Mouse (Mus musculus) activated CD4-positive, CD25-positive, alpha-beta regulatory T cell, adult 4 months (primary cell): ENCODE data around the gene Baz1b. TPM values are rescaled to one million over a fixed set of nuclear protein-coding genes. Genes with fewer than 3 reads are reported as not detected.

ENCODE experiments used
- ATAC-seq: one replicate; pipeline ENCODE4 v1.8.0; 2017
- polyA plus RNA-seq, 2 experiments: library from polyadenylated mRNA; unstranded; fragments of 100-300 nt; shearing (Covaris generic); gene quantifications; one replicate each; pipeline ENCODE4 v1.2.1; 2017

Gene Baz1b
- polyA plus RNA-seq, 2 experiments from 2014 or later: 20.8 to 23.9 TPM

DNA sequence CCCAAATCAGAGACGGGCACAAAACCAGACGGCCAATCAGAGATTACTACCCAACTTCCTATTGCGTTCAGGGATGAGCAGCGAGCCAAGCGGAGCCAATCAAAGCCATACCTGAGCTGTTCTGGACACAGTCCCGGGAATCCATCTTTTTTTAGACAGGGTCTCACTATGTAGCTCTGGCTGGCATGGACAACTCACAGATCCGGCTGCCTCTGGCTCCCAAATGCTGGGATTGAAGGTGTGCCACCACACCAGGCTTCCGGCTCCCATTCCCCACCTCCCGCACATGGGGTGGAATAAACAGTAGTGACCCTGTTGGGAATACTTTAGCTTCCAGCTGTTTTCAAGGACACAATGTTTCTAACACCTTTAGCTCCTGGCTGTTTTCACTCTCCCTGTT lies 93.2 kb downstream of the Baz1b start:
- ATAC-seq: no peak

DNA sequence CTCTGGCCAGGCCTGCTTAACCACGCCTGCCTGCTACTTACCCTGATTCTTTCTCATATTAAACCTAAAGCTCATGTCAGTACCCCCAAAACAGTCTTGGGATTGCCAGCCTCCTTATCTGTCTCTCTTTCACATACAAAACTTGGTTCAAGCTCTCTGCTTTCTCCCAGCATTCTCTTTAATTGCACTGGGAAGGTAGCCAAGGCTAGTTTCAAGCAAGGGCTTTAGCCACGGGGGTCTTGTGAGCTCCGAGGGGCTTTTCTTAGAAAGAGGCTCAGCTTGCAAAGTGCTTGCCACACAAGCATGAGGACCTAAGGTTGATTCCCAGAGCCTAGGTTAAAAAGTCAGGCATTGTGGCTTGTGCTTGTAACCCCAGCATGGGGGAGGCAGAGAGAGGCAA lies 98.1 kb downstream of the Baz1b start:
- ATAC-seq: no peak

DNA sequence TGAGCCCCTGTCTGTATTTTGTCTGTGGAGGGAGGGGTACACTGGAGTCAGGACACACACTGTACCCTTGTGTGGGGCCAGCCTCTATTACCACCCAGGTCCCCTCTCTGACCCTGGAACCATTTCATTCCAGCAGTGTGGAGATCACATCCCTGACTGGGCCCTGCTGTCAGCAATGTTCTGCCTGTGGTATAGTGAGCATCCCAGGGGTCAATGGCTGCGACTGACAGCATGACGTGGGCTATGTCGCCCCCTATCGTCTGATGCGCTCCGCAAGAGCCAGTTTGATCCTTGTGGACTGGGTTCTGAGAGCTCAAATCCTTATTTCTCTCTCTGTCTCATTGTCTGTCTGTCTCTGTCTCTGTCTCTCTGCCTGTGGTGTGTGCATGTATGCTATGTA lies 99.1 kb downstream of the Baz1b start:
- no peak for ATAC-seq

DNA sequence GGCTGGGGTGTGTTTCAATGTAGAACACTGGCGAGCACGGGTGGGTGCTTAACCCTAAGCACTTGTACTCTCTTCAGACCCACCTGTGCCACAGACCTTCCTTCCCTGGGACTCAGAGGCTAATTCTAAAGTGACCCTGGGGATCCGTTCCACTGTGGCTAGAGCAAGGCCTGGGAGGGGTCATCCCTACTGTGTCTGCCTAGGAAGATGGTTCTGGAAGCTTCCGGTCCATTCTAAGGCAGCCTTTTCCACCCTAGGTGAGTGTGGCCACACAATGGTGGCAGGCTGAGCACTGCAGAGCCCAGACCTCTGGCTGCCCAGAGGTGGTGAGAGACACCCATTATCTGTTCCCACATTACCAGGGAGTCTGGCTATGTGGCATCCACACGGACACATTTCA lies 99.9 kb downstream of the Baz1b start:
- ATAC-seq: no peak

DNA sequence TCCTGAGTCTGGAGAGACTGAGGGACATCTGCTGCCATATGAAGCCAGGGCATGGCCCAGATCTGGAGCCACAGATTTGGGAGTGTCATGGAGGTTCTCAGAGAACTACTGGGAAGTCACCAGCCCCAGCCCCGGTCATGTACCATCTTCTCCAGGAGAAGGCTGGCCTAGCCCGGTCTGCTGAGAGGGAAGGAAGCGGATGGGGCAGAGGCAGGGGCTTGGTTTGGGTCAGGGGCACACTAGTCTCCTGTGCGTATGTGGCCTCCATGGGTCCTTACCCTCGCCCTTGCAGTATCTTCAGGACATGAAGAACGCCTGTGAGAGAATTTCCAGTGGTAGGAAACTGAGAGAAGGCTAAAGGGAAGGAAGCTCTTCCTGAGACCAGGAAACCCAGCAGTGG lies 103.6 kb downstream of the Baz1b start:
- ATAC-seq: no peak

DNA sequence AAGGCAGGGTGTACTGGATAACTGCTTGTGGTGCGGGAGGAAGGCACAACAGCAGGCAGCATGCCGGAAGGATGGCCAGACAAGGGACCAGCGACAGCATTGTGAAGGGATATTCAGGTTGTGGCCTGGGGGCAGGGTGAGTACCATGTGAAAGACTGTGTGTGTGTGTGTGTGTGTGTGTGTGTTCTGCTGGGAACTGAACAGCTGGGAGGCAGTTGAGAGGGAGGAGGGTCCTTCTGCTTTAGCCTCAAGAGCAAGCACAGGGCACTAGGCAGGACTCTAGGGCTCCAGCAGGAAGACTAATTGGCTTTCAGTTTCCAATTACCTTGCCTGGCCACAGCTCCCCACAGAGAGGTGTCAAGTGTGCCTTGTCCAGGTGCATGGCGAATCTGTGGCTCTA lies 104.1 kb downstream of the Baz1b start:
- no peak for ATAC-seq

DNA sequence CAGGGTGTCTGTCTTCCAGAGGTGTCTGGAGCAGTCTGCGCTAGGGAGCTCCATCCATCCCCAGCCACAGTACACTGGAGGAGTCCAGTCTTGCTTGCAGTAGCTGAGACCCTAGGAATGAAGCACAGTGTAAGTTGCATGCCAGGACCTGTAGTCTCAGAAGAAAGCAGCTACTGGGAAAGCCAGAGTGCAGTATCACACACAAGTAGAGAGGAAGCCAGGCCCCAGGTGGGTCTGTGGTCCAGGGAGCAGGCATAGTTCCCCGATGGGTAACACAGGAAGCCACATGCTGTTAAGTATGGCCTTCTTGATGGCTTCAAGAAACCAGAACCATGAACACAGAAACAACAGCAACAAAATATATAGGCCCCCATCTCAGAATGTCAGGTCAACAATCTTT lies 104.9 kb downstream of the Baz1b start:
- no peak for ATAC-seq

Other genes starting within 250 kb of the Baz1b start
- gene Cldn4, start 240.3 kb upstream of the Baz1b start, polyA plus RNA-seq: not detected
- gene Cldn3, start 201.1 kb upstream of the Baz1b start, polyA plus RNA-seq: not detected
- 10 to 100 TPM; 53.9 to 66.7 TPM for gene Abhd11, start 178.1 kb upstream of the Baz1b start, polyA plus RNA-seq
- 10 to 100 TPM; 15.1 to 15.2 TPM for gene Stx1a, start 163.8 kb upstream of the Baz1b start, polyA plus RNA-seq
- 10 to 100 TPM; 27.4 to 30.4 TPM for gene Dnajc30, start 123.1 kb upstream of the Baz1b start, polyA plus RNA-seq
- 10 to 100 TPM; 60.3 to 84.8 TPM for gene Bud23, start 122.3 kb upstream of the Baz1b start, polyA plus RNA-seq
- gene Vps37d, start 109.0 kb upstream of the Baz1b start, polyA plus RNA-seq: not detected
- not detected for gene Mlxipl, start 97.4 kb upstream of the Baz1b start, polyA plus RNA-seq
- 1 to 10 TPM; 5.2 to 5.4 TPM for gene Tbl2, start 37.6 kb upstream of the Baz1b start, polyA plus RNA-seq
- 10 to 100 TPM; 41.8 to 53.6 TPM for gene Bcl7b, start 19.0 kb upstream of the Baz1b start, polyA plus RNA-seq
- not detected for gene Fzd9, start 64.0 kb downstream of the Baz1b start, polyA plus RNA-seq
- gene Fkbp6, start 162.8 kb downstream of the Baz1b start, polyA plus RNA-seq: not detected
- gene Trim50, start 166.0 kb downstream of the Baz1b start, polyA plus RNA-seq: under 1 TPM in 1 of 2 experiments, not detected in 1; 0.22 TPM
- 10 to 100 TPM; 19.9 to 22.0 TPM for gene Nsun5, start 182.7 kb downstream of the Baz1b start, polyA plus RNA-seq
- 10 to 100 TPM; 10.8 to 17.4 TPM for gene Pom121, start 207.3 kb downstream of the Baz1b start, polyA plus RNA-seq